Mouse (Mus musculus): ENCODE results near the gene Itgb1.

GRCm38 (mm10) chr8:128696701-128697397 lies 11.4 kb downstream of the Itgb1 start:
- TF ChIP-seq POLR2A (IDR thresholded peaks at IDR 0.05; ENCODE audit: borderline replicate concordance, extremely low read depth, insufficient read depth, insufficient read length, poor library complexity, severe bottlenecking) (no peak), CTCF (IDR thresholded peaks at IDR 0.05; ENCODE audit: borderline replicate concordance, extremely low read depth, insufficient read depth, insufficient read length) (no peak)
